30 mouse cellular contexts compared by ENCODE assay signal in genomic region chr4:98975741-98976140, GRCm38 (mm10). TPM values are rescaled to one million over a fixed set of nuclear protein-coding genes. Genes with fewer than 3 reads are reported as not detected.
DNase-seq lines count a peak whose midpoint lies in the region; ATAC-seq and TF ChIP-seq lines count a peak whose summit lies in the region.
"Had no signal": no experiment of that assay in that cellular context is flagged by ENCODE, and none has a peak within 500 bp of the region (broad histone marks: within the 10 kb centered on the region; RNA-seq: fewer than 3 reads in every experiment).

No protein-coding gene starts in this region.

- H3K27ac ChIP-seq in midbrain, embryonic 15.5 days = no peak overlapping the region
- H3K27ac ChIP-seq in midbrain, embryonic 13.5 days = no peak overlapping the region
- H3K27ac ChIP-seq: hindbrain, postnatal 0 days; intestine, embryonic 15.5 days; kidney, postnatal 0 days; liver, embryonic 14.5 days; neural tube, embryonic 15.5 days had no signal

- no peaks in the 10 kb centered on the region for H3K27me3 ChIP-seq in midbrain, embryonic 15.5 days (replicated peaks)
- H3K27me3 ChIP-seq in midbrain, embryonic 13.5 days = no peaks in the 10 kb centered on the region
- H3K27me3 ChIP-seq: intestine, embryonic 15.5 days; neural tube, embryonic 15.5 days; Patski had no signal

- TF ChIP-seq POLR2A in brain, embryonic 14.5 days (IDR thresholded peaks at IDR 0.05; ENCODE audit: borderline replicate concordance, extremely low read depth, insufficient read depth, insufficient read length, poor library complexity, severe bottlenecking) = no peak

- H3K4me3 ChIP-seq in midbrain, embryonic 15.5 days = no peak overlapping the region
- no peak overlapping the region for H3K4me3 ChIP-seq in midbrain, embryonic 13.5 days (replicated peaks)
- H3K4me3 ChIP-seq: intestine, embryonic 15.5 days; neural tube, embryonic 15.5 days had no signal

- intact Hi-C loops in heart, postnatal 25 days (cut with DNase I) = no loop called here

- no peak for TF ChIP-seq CTCF in brain, embryonic 14.5 days (IDR thresholded peaks at IDR 0.05; ENCODE audit: borderline replicate concordance, extremely low read depth, insufficient read depth, insufficient read length)

- DNase-seq in brain, embryonic 14.5 days (ENCODE audit: low read depth) = peak; percentile 22
- peak; percentile 56 to 67 for DNase-seq in layer of hippocampus, adult 18-20 months (ENCODE audit: low spot score in 2 of 2)
- DNase-seq in layer of hippocampus, postnatal 36 days = peak; percentile 31 to 32
- no peak for DNase-seq in heart, postnatal 25 days (ENCODE audit: low spot score)
- no peak for DNase-seq in cerebellum, postnatal 10 days
- DNase-seq: adrenal gland, postnatal 14 days; cerebellum, adult 18-20 months; cerebellum, postnatal 14 days; forebrain, postnatal 0 days; gastrocnemius, postnatal 14 days; heart, postnatal 14 days; kidney, adult 2 months; kidney, postnatal 4 days; liver; lung, embryonic 14.5 days; lung, postnatal 14 days; retina, postnatal 1 day; right cerebral cortex, postnatal 14 days; thymus, postnatal 14 days had no signal

- H3K36me3 ChIP-seq in midbrain, embryonic 15.5 days (replicated peaks) = peaks cover 22% of the 10 kb centered on the region
- H3K36me3 ChIP-seq in midbrain, embryonic 13.5 days = peaks cover 64% of the 10 kb centered on the region
- H3K36me3 ChIP-seq: G1E had no signal

- peak; percentile 45; the same call in 1 of the 2 replicates for ATAC-seq in midbrain, embryonic 15.5 days (replicated peaks)
- no peak for ATAC-seq in midbrain, embryonic 13.5 days
- ATAC-seq: forebrain, postnatal 0 days; hindbrain, postnatal 0 days; intestine, embryonic 15.5 days; Patski had no signal

- H3K4me2 ChIP-seq in midbrain, embryonic 15.5 days = no peak overlapping the region
- no peak overlapping the region for H3K4me2 ChIP-seq in midbrain, embryonic 13.5 days (replicated peaks)
- H3K4me2 ChIP-seq: intestine, embryonic 15.5 days; lung, embryonic 14.5 days; neural tube, embryonic 15.5 days had no signal

- no peak overlapping the region for H3K9ac ChIP-seq in midbrain, embryonic 15.5 days
- no peak overlapping the region for H3K9ac ChIP-seq in midbrain, embryonic 13.5 days (replicated peaks)
- H3K9ac ChIP-seq: forebrain, postnatal 0 days; intestine, embryonic 15.5 days; liver, embryonic 14.5 days; lung, embryonic 14.5 days; neural tube, embryonic 15.5 days had no signal

- H3K9me3 ChIP-seq in midbrain, embryonic 15.5 days = no peaks in the 10 kb centered on the region
- H3K9me3 ChIP-seq in midbrain, embryonic 13.5 days = no peaks in the 10 kb centered on the region
- H3K9me3 ChIP-seq: G1E; intestine, embryonic 15.5 days; neural tube, embryonic 15.5 days had no signal

- WGBS in midbrain, embryonic 15.5 days = 44% methylated on average over 8 of the region's 8 CpGs
- WGBS in midbrain, embryonic 13.5 days = 53% methylated on average over 8 of the region's 8 CpGs

- H3K4me1 ChIP-seq in midbrain, embryonic 15.5 days = no peaks in the 10 kb centered on the region
- no peaks in the 10 kb centered on the region for H3K4me1 ChIP-seq in midbrain, embryonic 13.5 days (replicated peaks)
- H3K4me1 ChIP-seq: intestine, embryonic 15.5 days; neural tube, embryonic 15.5 days had no signal

RNA-seq across cellular contexts. Expression of gene Usp1, which starts 52.1 kb away (rescaled TPM):
- 25.7 and 32.9 TPM in 2 replicates for polyA plus RNA-seq in midbrain, embryonic 15.5 days (2015; fragmentation: Nextera tagmentation; extraction: Ambion mirVana)
- 49.1 and 63.7 TPM in 2 replicates for polyA plus RNA-seq in midbrain, embryonic 13.5 days (2015; fragmentation: Nextera tagmentation; extraction: Ambion mirVana)
- polyA plus RNA-seq in brain, embryonic 14.5 days (2012; rRNA removed) = 31.5 and 49.8 TPM in 2 replicates
- 10 to 100 TPM; 24.8 to 32.4 TPM for total RNA-seq in layer of hippocampus, adult 18-20 months (2021)
- 10 to 100 TPM; 26.7 to 27.3 TPM for total RNA-seq in layer of hippocampus, postnatal 36 days (2021)
- total RNA-seq in heart, postnatal 25 days (2021) = 10 to 100 TPM; 13.4 to 15.4 TPM

RNA-seq across cellular contexts. Expression of gene Angptl3, which starts 55.0 kb away (rescaled TPM):
- polyA plus RNA-seq in midbrain, embryonic 15.5 days (2015; fragmentation: Nextera tagmentation; extraction: Ambion mirVana) = 1.8 and 2.1 TPM in 2 replicates
- polyA plus RNA-seq in midbrain, embryonic 13.5 days (2015; fragmentation: Nextera tagmentation; extraction: Ambion mirVana) = 2.0 and 3.1 TPM in 2 replicates
- not detected in 2 replicates for polyA plus RNA-seq in brain, embryonic 14.5 days (2012; rRNA removed)
- not detected for total RNA-seq in layer of hippocampus, adult 18-20 months (2021)
- under 1 TPM; 0.47 to 0.66 TPM for total RNA-seq in layer of hippocampus, postnatal 36 days (2021)
- total RNA-seq in heart, postnatal 25 days (2021) = 1 to 10 TPM; 3.4 TPM
- total RNA-seq: forebrain, postnatal 0 days; gastrocnemius, postnatal 14 days; hindbrain, postnatal 0 days; left cerebral cortex, postnatal 10 days had no signal
- polyA plus RNA-seq: G1E; Patski; small intestine, adult 2 months had no signal

Comparison
In these comparisons a context has a peak if more than half of its experiments do, and no peak if none do; other contexts are left out.
1. DNase-seq: peak in brain, embryonic 14.5 days (single experiment), layer of hippocampus, adult 18-20 months (2 of 2) and layer of hippocampus, postnatal 36 days (2 of 2); none in heart, postnatal 25 days (single experiment) and cerebellum, postnatal 10 days (0 of 2).